Mouse (Mus musculus): ENCODE measurements at regions not wholly inside any gene's neighbourhood (a gene's known extent, or its start where the extent isn't known, plus 50 kb on each side); places are given as distances from the start of the nearest gene placed in this dataset.

- H3K36me3 ChIP-seq (ENCODE audit: control insufficient read depth, insufficient read depth, low read length, poor library complexity, severe bottlenecking): no peaks in the 10 kb centered on the region
- no peak overlapping the region for H3K4me3 ChIP-seq (ENCODE audit: low read depth, low read length)
- H3K9ac ChIP-seq (ENCODE audit: low read depth, poor library complexity, severe bottlenecking): no peak overlapping the region
- H3K27me3 ChIP-seq (ENCODE audit: control insufficient read depth, insufficient read depth, low read length, poor library complexity, severe bottlenecking): no peaks in the 10 kb centered on the region
- TF ChIP-seq CTCF (IDR thresholded peaks at IDR 0.05; ENCODE audit: low read depth, low read length): no peak
- TF ChIP-seq POLR2A (IDR thresholded peaks at IDR 0.05; ENCODE audit: insufficient read depth, low read length): no peak
- TF ChIP-seq EP300 (IDR thresholded peaks at IDR 0.05; ENCODE audit: insufficient read depth, low read depth, low read length): no peak
- H3K4me1 ChIP-seq (ENCODE audit: control insufficient read depth, insufficient read depth, low read length): no peaks in the 10 kb centered on the region
- no peaks in the 10 kb centered on the region for H3K9me3 ChIP-seq (replicated peaks; ENCODE audit: control insufficient read depth, insufficient read depth, low read length, poor library complexity, severe bottlenecking)
- H3K27ac ChIP-seq (ENCODE audit: insufficient read depth, low read length): no peak overlapping the region
These were observed 227.8 kb upstream of the Prox1 start for GRCm38 (mm10) chr1:190398308-190398707.

- H3K36me3 ChIP-seq (ENCODE audit: control insufficient read depth, insufficient read depth, low read length, poor library complexity, severe bottlenecking): no peaks in the 10 kb centered on the region
- H3K9me3 ChIP-seq (replicated peaks; ENCODE audit: control insufficient read depth, insufficient read depth, low read length, poor library complexity, severe bottlenecking): no peaks in the 10 kb centered on the region
- H3K4me3 ChIP-seq (ENCODE audit: low read depth, low read length): no peak overlapping the region
- no peaks in the 10 kb centered on the region for H3K4me1 ChIP-seq (ENCODE audit: control insufficient read depth, insufficient read depth, low read length)
- H3K27me3 ChIP-seq (ENCODE audit: control insufficient read depth, insufficient read depth, low read length, poor library complexity, severe bottlenecking): no peaks in the 10 kb centered on the region
- no peak overlapping the region for H3K27ac ChIP-seq (ENCODE audit: insufficient read depth, low read length)
- no peak overlapping the region for H3K9ac ChIP-seq (ENCODE audit: low read depth, poor library complexity, severe bottlenecking)
- TF ChIP-seq EP300 (IDR thresholded peaks at IDR 0.05; ENCODE audit: insufficient read depth, low read depth, low read length): no peak
- no peak for TF ChIP-seq CTCF (IDR thresholded peaks at IDR 0.05; ENCODE audit: low read depth, low read length)
- no peak for TF ChIP-seq POLR2A (IDR thresholded peaks at IDR 0.05; ENCODE audit: insufficient read depth, low read length)
These were observed 227.3 kb upstream of the Prox1 start for GRCm38 (mm10) chr1:190397811-190398210.

GRCm38 (mm10) chr1:190393061-190393460 lies 222.5 kb upstream of the Prox1 start:
- TF ChIP-seq POLR2A (IDR thresholded peaks at IDR 0.05; ENCODE audit: insufficient read depth, low read length): no peak
- no peak for TF ChIP-seq EP300 (IDR thresholded peaks at IDR 0.05; ENCODE audit: insufficient read depth, low read depth, low read length)
- no peak for TF ChIP-seq CTCF (IDR thresholded peaks at IDR 0.05; ENCODE audit: low read depth, low read length)
- no peaks in the 10 kb centered on the region for H3K4me1 ChIP-seq (ENCODE audit: control insufficient read depth, insufficient read depth, low read length)
- no peaks in the 10 kb centered on the region for H3K9me3 ChIP-seq (replicated peaks; ENCODE audit: control insufficient read depth, insufficient read depth, low read length, poor library complexity, severe bottlenecking)
- no peak overlapping the region for H3K9ac ChIP-seq (ENCODE audit: low read depth, poor library complexity, severe bottlenecking)
- no peak overlapping the region for H3K4me3 ChIP-seq (ENCODE audit: low read depth, low read length)
- H3K36me3 ChIP-seq (ENCODE audit: control insufficient read depth, insufficient read depth, low read length, poor library complexity, severe bottlenecking): no peaks in the 10 kb centered on the region
- no peak overlapping the region for H3K27ac ChIP-seq (ENCODE audit: insufficient read depth, low read length)
- H3K27me3 ChIP-seq (ENCODE audit: control insufficient read depth, insufficient read depth, low read length, poor library complexity, severe bottlenecking): no peaks in the 10 kb centered on the region

DNA sequence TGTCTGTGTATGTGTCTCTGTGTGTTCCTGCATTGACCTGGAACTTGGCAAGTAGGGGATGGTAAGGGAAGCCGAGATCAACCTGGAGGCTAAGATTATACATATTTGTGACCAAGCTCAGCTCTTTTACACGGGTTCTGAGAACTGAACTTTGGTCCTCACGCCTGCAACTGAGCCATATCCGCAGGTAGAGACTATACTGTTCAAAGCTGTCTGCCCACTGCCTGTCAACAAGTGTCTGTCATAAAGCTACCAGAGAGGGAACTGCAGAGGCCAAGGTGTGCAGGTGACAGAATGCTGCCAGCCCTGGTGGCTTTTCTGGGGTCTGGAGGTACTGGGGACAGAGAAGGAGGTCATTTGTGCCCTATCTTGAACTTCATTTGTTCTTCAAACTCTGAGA lies 218.3 kb upstream of the Prox1 start:
- Histone ChIP-seq H3K27ac (ENCODE audit: insufficient read depth, low read length) (no peak overlapping the region), H3K36me3 (ENCODE audit: control insufficient read depth, insufficient read depth, low read length, poor library complexity, severe bottlenecking) (no peaks in the 10 kb centered on the region), H3K27me3 (ENCODE audit: control insufficient read depth, insufficient read depth, low read length, poor library complexity, severe bottlenecking) (no peaks in the 10 kb centered on the region), H3K9me3 (replicated peaks; ENCODE audit: control insufficient read depth, insufficient read depth, low read length, poor library complexity, severe bottlenecking) (no peaks in the 10 kb centered on the region), H3K9ac (ENCODE audit: low read depth, poor library complexity, severe bottlenecking) (no peak overlapping the region), H3K4me1 (ENCODE audit: control insufficient read depth, insufficient read depth, low read length) (no peaks in the 10 kb centered on the region), H3K4me3 (ENCODE audit: low read depth, low read length) (no peak overlapping the region)
- TF ChIP-seq CTCF (IDR thresholded peaks at IDR 0.05; ENCODE audit: low read depth, low read length) (no peak), POLR2A (IDR thresholded peaks at IDR 0.05; ENCODE audit: insufficient read depth, low read length) (no peak), EP300 (IDR thresholded peaks at IDR 0.05; ENCODE audit: insufficient read depth, low read depth, low read length) (no peak)

GRCm38 (mm10) chr1:190384555-190384954 lies 214.0 kb upstream of the Prox1 start:
- Histone ChIP-seq H3K4me3 (ENCODE audit: low read depth, low read length) (no peak overlapping the region), H3K27me3 (ENCODE audit: control insufficient read depth, insufficient read depth, low read length, poor library complexity, severe bottlenecking) (no peaks in the 10 kb centered on the region), H3K4me1 (ENCODE audit: control insufficient read depth, insufficient read depth, low read length) (no peaks in the 10 kb centered on the region), H3K9ac (ENCODE audit: low read depth, poor library complexity, severe bottlenecking) (no peak overlapping the region), H3K9me3 (replicated peaks; ENCODE audit: control insufficient read depth, insufficient read depth, low read length, poor library complexity, severe bottlenecking) (no peaks in the 10 kb centered on the region), H3K27ac (ENCODE audit: insufficient read depth, low read length) (no peak overlapping the region), H3K36me3 (ENCODE audit: control insufficient read depth, insufficient read depth, low read length, poor library complexity, severe bottlenecking) (no peaks in the 10 kb centered on the region)
- TF ChIP-seq CTCF (IDR thresholded peaks at IDR 0.05; ENCODE audit: low read depth, low read length) (no peak), POLR2A (IDR thresholded peaks at IDR 0.05; ENCODE audit: insufficient read depth, low read length) (no peak), EP300 (IDR thresholded peaks at IDR 0.05; ENCODE audit: insufficient read depth, low read depth, low read length) (no peak)

DNA sequence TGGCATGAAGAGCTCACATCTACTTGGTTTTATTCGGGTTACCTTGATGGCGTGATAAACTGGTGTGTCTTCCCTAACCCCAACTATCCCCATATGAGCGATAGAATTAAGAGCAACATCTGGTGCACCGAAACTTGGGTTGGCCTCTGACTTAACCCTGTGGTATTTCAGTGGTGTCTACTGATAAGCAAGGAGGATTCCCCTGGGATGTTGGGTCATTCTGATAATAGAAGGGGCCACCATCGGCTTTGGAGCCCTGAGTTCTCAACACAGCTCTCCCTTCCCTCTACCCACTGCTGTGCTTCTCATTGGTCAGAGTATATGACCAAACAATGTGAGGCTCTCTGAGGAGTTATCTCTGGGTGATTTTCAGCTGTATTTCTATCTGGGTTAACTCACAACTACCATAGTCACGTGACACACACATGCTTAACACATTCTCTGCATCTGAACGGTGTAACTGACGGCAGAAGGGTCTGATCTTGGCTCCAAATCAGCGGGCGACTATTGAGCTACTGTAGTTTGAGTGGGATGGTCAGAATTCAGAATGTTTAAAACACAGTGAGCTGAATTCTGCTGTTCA lies 212.8 kb upstream of the Prox1 start:
- Histone ChIP-seq H3K4me3 (ENCODE audit: low read depth, low read length) (no peak overlapping the region), H3K4me1 (ENCODE audit: control insufficient read depth, insufficient read depth, low read length) (no peaks in the 10 kb centered on the region), H3K27ac (ENCODE audit: insufficient read depth, low read length) (no peak overlapping the region), H3K9me3 (replicated peaks; ENCODE audit: control insufficient read depth, insufficient read depth, low read length, poor library complexity, severe bottlenecking) (no peaks in the 10 kb centered on the region; the same call in 1 of the 2 replicates), H3K9ac (ENCODE audit: low read depth, poor library complexity, severe bottlenecking) (no peak overlapping the region), H3K36me3 (ENCODE audit: control insufficient read depth, insufficient read depth, low read length, poor library complexity, severe bottlenecking) (no peaks in the 10 kb centered on the region), H3K27me3 (ENCODE audit: control insufficient read depth, insufficient read depth, low read length, poor library complexity, severe bottlenecking) (no peaks in the 10 kb centered on the region)
- TF ChIP-seq CTCF (IDR thresholded peaks at IDR 0.05; ENCODE audit: low read depth, low read length) (no peak), EP300 (IDR thresholded peaks at IDR 0.05; ENCODE audit: insufficient read depth, low read depth, low read length) (no peak), POLR2A (IDR thresholded peaks at IDR 0.05; ENCODE audit: insufficient read depth, low read length) (no peak)

Measured in ES-Bruce4 (cell line).